Mouse (Mus musculus): Measurements from ENCODE around the gene Cdip1. TPM values are rescaled to one million over a fixed set of nuclear protein-coding genes. Genes with fewer than 3 reads are reported as not detected.

Cdip1 gene
- polyA plus RNA-seq, 1 experiment from 2014 or later = 73.1 TPM

DNA sequence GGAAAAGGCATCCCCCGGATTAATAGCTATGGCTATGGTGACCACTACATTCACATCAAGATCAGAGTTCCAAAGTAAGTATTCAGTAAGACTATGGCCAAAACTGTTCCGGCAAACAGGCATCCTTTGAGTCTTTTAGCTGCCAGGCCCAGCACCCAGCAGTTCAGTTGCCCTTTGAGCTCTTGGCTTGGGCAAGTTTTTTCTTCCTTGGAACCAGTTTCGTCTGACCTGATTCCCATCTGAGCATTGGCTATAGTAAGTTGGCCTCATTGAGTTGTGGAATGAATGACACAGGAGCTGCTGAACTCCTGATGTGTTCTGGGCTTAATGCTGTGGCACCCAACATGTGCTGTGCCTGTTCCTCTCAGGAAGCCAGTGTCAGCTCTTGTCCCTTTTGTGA lies 88.9 kb downstream of the Cdip1 start:
- no peak for ATAC-seq (ENCODE audit: insufficient read depth, low FRiP score, low read depth)
- Histone ChIP-seq H3K4me2 (no peak overlapping the region), H3K36me3 (peaks cover 67% of the 10 kb centered on the region), H3K9me3 (no peaks in the 10 kb centered on the region), H3K27ac (no peak overlapping the region), H3K4me3 (replicated peaks) (no peak overlapping the region), H3K27me3 (replicated peaks) (no peaks in the 10 kb centered on the region), H3K9ac (no peak overlapping the region), H3K4me1 (no peaks in the 10 kb centered on the region)
- whole genome bisulfite sequencing = 89% methylated on average over 3 of the region's 3 CpGs

Other genes starting within 250 kb of the Cdip1 start
- gene Srl, start 248.5 kb downstream of the Cdip1 start, polyA plus RNA-seq (2015; fragmentation: Nextera tagmentation; extraction: Ambion mirVana) = 9.3 and 13.7 TPM in 2 replicates
- gene Tfap4, start 230.4 kb downstream of the Cdip1 start, polyA plus RNA-seq (2015; fragmentation: Nextera tagmentation; extraction: Ambion mirVana) = 20.3 and 22.4 TPM in 2 replicates
- 27.9 and 30.6 TPM in 2 replicates for gene Glis2, start 195.6 kb downstream of the Cdip1 start, polyA plus RNA-seq (2015; fragmentation: Nextera tagmentation; extraction: Ambion mirVana)
- gene Pam16, start 165.3 kb downstream of the Cdip1 start, polyA plus RNA-seq (2015; fragmentation: Nextera tagmentation; extraction: Ambion mirVana) = 46.5 and 75.7 TPM in 2 replicates
- 17.2 and 17.3 TPM in 2 replicates for gene Vasn, start 150.4 kb downstream of the Cdip1 start, polyA plus RNA-seq (2015; fragmentation: Nextera tagmentation; extraction: Ambion mirVana)
- 68.4 and 77.6 TPM in 2 replicates for gene Dnaja3, start 150.3 kb downstream of the Cdip1 start, polyA plus RNA-seq (2015; fragmentation: Nextera tagmentation; extraction: Ambion mirVana)
- gene Coro7, start 110.5 kb downstream of the Cdip1 start, polyA plus RNA-seq (2015; fragmentation: Nextera tagmentation; extraction: Ambion mirVana) = 16.3 and 20.8 TPM in 2 replicates
- 52.6 and 63.4 TPM in 2 replicates for gene Nmral1, start 70.9 kb downstream of the Cdip1 start, polyA plus RNA-seq (2015; fragmentation: Nextera tagmentation; extraction: Ambion mirVana)
- gene Hmox2, start 63.9 kb downstream of the Cdip1 start, polyA plus RNA-seq (2015; fragmentation: Nextera tagmentation; extraction: Ambion mirVana) = 86.1 and 89.4 TPM in 2 replicates
- gene 4930562C15Rik, start 45.1 kb upstream of the Cdip1 start, polyA plus RNA-seq (2015; fragmentation: Nextera tagmentation; extraction: Ambion mirVana) = 0.44 and 0.64 TPM in 2 replicates
- gene Ubald1, start 90.0 kb upstream of the Cdip1 start, polyA plus RNA-seq (2015; fragmentation: Nextera tagmentation; extraction: Ambion mirVana) = 34.9 and 37.7 TPM in 2 replicates
- 75.7 and 78.5 TPM in 2 replicates for gene Mgrn1, start 96.0 kb upstream of the Cdip1 start, polyA plus RNA-seq (2015; fragmentation: Nextera tagmentation; extraction: Ambion mirVana)
- gene Nudt16l1, start 148.5 kb upstream of the Cdip1 start, polyA plus RNA-seq (2015; fragmentation: Nextera tagmentation; extraction: Ambion mirVana) = 140 and 143 TPM in 2 replicates
- 48.7 and 53.0 TPM in 2 replicates for gene Anks3, start 173.9 kb upstream of the Cdip1 start, polyA plus RNA-seq (2015; fragmentation: Nextera tagmentation; extraction: Ambion mirVana)
- not detected in 2 replicates for gene Sept12, start 207.6 kb upstream of the Cdip1 start, polyA plus RNA-seq (2015; fragmentation: Nextera tagmentation; extraction: Ambion mirVana)
- gene Smim22, start 217.0 kb upstream of the Cdip1 start, polyA plus RNA-seq (2015; fragmentation: Nextera tagmentation; extraction: Ambion mirVana) = 59.7 and 65.9 TPM in 2 replicates
- 54.9 and 57.0 TPM in 2 replicates for gene Rogdi, start 223.3 kb upstream of the Cdip1 start, polyA plus RNA-seq (2015; fragmentation: Nextera tagmentation; extraction: Ambion mirVana)

All from stomach, embryonic 15.5 days (tissue).